ENCODE assay signal across 20 mouse cellular contexts in the genomic region with DNA sequence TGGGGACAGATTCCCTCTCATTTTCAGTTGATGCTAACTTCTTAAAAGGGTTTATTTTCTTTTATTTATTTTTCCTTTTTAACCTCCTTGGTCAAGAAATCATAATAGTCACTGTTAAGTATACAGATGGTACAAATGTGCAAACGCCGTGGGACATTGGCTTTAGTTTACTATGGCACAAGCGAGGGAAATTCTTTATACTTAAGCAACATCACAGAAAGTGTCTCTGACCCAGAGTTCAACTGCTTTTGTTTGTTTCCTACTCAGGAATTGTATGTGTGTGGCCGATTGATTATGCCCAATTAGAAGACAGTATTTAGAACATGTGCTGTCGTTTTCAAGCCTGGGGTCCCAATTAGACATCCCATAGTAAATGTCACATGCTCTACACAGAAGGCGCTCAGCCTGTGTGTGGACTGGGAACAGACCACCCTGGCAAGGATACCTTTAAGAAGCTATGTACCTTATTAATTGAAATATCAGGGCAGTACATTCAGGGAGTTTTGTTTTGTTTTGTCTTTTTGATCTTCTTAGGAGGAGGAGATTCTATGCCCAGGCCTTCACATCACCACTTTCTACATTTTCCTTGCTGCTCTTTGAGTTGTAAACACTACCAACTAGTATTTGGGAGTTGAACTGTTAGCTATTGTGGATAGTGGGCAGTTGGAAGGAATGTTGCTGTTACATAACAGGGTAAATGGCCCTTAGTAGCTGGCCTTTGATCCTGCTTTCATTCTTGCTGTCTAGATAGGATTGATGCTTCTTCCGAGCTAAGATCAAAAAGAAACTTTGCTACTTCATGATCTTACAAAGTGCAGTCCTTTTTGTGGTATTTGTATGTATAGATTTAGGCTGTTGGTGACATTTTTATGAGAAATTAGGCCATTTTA. TPM values are rescaled to one million over a fixed set of nuclear protein-coding genes. Genes with fewer than 3 reads are reported as not detected.
DNase-seq lines count a peak whose midpoint lies in the region; ATAC-seq and TF ChIP-seq lines count a peak whose summit lies in the region.
"Had no signal": no experiment of that assay in that cellular context is flagged by ENCODE, and none has a peak within 500 bp of the region (broad histone marks: within the 10 kb centered on the region; RNA-seq: fewer than 3 reads in every experiment).

No protein-coding gene starts in this region.

- WGBS in cerebellum, adult 2 months, result 74% methylated on average over 7 of the region's 7 CpGs
- WGBS in liver, postnatal 0 days (ENCODE audit: insufficient replicate concordance), result 65% methylated on average over 7 of the region's 7 CpGs
- 81% methylated on average over 7 of the region's 7 CpGs for WGBS in liver, embryonic 11.5 days

- no peak overlapping the region for H3K9ac ChIP-seq in liver, postnatal 0 days (replicated peaks)
- H3K9ac ChIP-seq in liver, embryonic 11.5 days (ENCODE audit: low read depth, low read length), result no peak overlapping the region
- H3K9ac ChIP-seq: embryonic facial prominence, embryonic 12.5 days; neural tube, embryonic 12.5 days had no signal

- no peak for TF ChIP-seq POLR2A in cerebellum, adult 2 months (IDR thresholded peaks at IDR 0.05; ENCODE audit: borderline replicate concordance, insufficient read depth, low read length)

- no peak for TF ChIP-seq EP300 in liver, postnatal 0 days (IDR thresholded peaks at IDR 0.05; ENCODE audit: low read depth)

- DNase-seq in cerebellum, adult 2 months, result no peak
- no peak for DNase-seq in cerebellum, adult 11 months
- peak; percentile 44 for DNase-seq in kidney, adult 11 months
- no peak for DNase-seq in kidney, adult 18-20 months
- DNase-seq in liver, postnatal 0 days, result no peak
- no peak for DNase-seq in liver, embryonic 11.5 days (ENCODE audit: low spot score)
- peak; percentile 24 for DNase-seq in kidney, postnatal 14 days
- no peak for DNase-seq in urinary bladder, postnatal 36 days (ENCODE audit: low spot score in 2 of 2)
- DNase-seq: adrenal gland, adult 8-10 months; left cerebral cortex, postnatal 4 days; liver; thymus, postnatal 25 days had no signal

- H3K9me3 ChIP-seq in liver, postnatal 0 days (ENCODE audit: low read length), result no peaks in the 10 kb centered on the region
- H3K9me3 ChIP-seq in liver, embryonic 11.5 days (ENCODE audit: control insufficient read depth, low read length), result no peaks in the 10 kb centered on the region
- H3K9me3 ChIP-seq: embryonic facial prominence, embryonic 12.5 days; neural tube, embryonic 12.5 days had no signal

- peaks cover 14% of the 10 kb centered on the region; the same call in 1 of the 2 replicates for H3K4me1 ChIP-seq in cerebellum, adult 2 months (ENCODE audit: control insufficient read depth, insufficient read depth, low read length)
- H3K4me1 ChIP-seq in liver, postnatal 0 days (ENCODE audit: insufficient read depth), result peaks cover 14% of the 10 kb centered on the region
- H3K4me1 ChIP-seq in liver, embryonic 11.5 days (replicated peaks; ENCODE audit: control insufficient read depth, insufficient read depth, low read length), result no peaks in the 10 kb centered on the region

- no peak overlapping the region for H3K4me3 ChIP-seq in cerebellum, adult 2 months (replicated peaks; ENCODE audit: insufficient read depth, low read depth, low read length)
- H3K4me3 ChIP-seq in liver, postnatal 0 days (ENCODE audit: low read depth, low read length), result no peak overlapping the region
- no peak overlapping the region for H3K4me3 ChIP-seq in liver, embryonic 11.5 days (ENCODE audit: low read depth, low read length)
- H3K4me3 ChIP-seq: embryonic facial prominence, embryonic 12.5 days; erythroblast, embryonic 14.5 days; left cerebral cortex, adult 2 months; neural tube, embryonic 12.5 days had no signal

- H3K4me2 ChIP-seq in liver, postnatal 0 days (ENCODE audit: low read depth, low read length), result 0 out of 2 replicates have a peak overlapping the region, but pooled peaks have one; percentile 6
- H3K4me2 ChIP-seq in liver, embryonic 11.5 days, result no peak overlapping the region
- H3K4me2 ChIP-seq: embryonic facial prominence, embryonic 12.5 days; midbrain, embryonic 11.5 days; neural tube, embryonic 12.5 days had no signal

- H3K36me3 ChIP-seq in liver, postnatal 0 days (replicated peaks; ENCODE audit: insufficient read depth, low read length), result peaks cover 6% of the 10 kb centered on the region; the same call in 1 of the 2 replicates
- H3K36me3 ChIP-seq in liver, embryonic 11.5 days (ENCODE audit: control insufficient read depth, insufficient read depth, low read length), result no peaks in the 10 kb centered on the region

- no peaks in the 10 kb centered on the region for H3K27me3 ChIP-seq in cerebellum, adult 2 months (ENCODE audit: control insufficient read depth, insufficient read depth, low read length)
- no peaks in the 10 kb centered on the region for H3K27me3 ChIP-seq in liver, postnatal 0 days (ENCODE audit: insufficient read depth, low read length)
- no peaks in the 10 kb centered on the region for H3K27me3 ChIP-seq in liver, embryonic 11.5 days (replicated peaks; ENCODE audit: control insufficient read depth, insufficient read depth, low read length)
- H3K27me3 ChIP-seq: embryonic facial prominence, embryonic 12.5 days; neural tube, embryonic 12.5 days; Patski had no signal

- ATAC-seq in liver, postnatal 0 days, result peak; percentile 47; the same call in 1 of the 2 replicates
- no peak for ATAC-seq in liver, embryonic 11.5 days (replicated peaks; ENCODE audit: low FRiP score)
- ATAC-seq: hindbrain, postnatal 0 days; intestine, postnatal 0 days; Patski had no signal

- peak overlapping the region; percentile 39; the same call in 1 of the 2 replicates for H3K27ac ChIP-seq in cerebellum, adult 2 months (ENCODE audit: insufficient read depth, low read length)
- peak overlapping the region; percentile 52; the same call in 1 of the 2 replicates for H3K27ac ChIP-seq in liver, postnatal 0 days (ENCODE audit: low read depth)
- H3K27ac ChIP-seq in liver, embryonic 11.5 days (ENCODE audit: low read depth, low read length), result no peak overlapping the region
- H3K27ac ChIP-seq: embryonic facial prominence, embryonic 12.5 days; hindbrain, postnatal 0 days; left cerebral cortex, adult 2 months; neural tube, embryonic 12.5 days had no signal

- no peak for TF ChIP-seq CTCF in cerebellum, adult 2 months (IDR thresholded peaks at IDR 0.05; ENCODE audit: borderline replicate concordance, insufficient read depth, low read depth, low read length)
- TF ChIP-seq CTCF in liver, postnatal 0 days (IDR thresholded peaks at IDR 0.05; ENCODE audit: low read depth), result no peak

RNA-seq across cellular contexts. Expression of gene Nsun6, which starts 9.8 kb away (rescaled TPM):
- 4.6 and 4.9 TPM in 2 replicates for polyA plus RNA-seq in cerebellum, adult 2 months (2012; rRNA removed)
- 3.8 and 4.6 TPM in 2 replicates for polyA plus RNA-seq in liver, postnatal 0 days (2015; fragmentation: Nextera tagmentation; extraction: Ambion mirVana)
- 7.4 and 9.3 TPM in 2 replicates for polyA plus RNA-seq in liver, embryonic 11.5 days (2014; fragmentation: Nextera tagmentation; extraction: Ambion mirVana)
- polyA plus RNA-seq: erythroblast, embryonic 14.5 days had no signal

RNA-seq across cellular contexts. Expression of gene Arl5b, which starts 15.4 kb away (rescaled TPM):
- polyA plus RNA-seq in cerebellum, adult 2 months (2012; rRNA removed), result 23.3 and 23.7 TPM in 2 replicates
- polyA plus RNA-seq in liver, postnatal 0 days (2015; fragmentation: Nextera tagmentation; extraction: Ambion mirVana), result 8.6 and 9.1 TPM in 2 replicates
- polyA plus RNA-seq in liver, embryonic 11.5 days (2014; fragmentation: Nextera tagmentation; extraction: Ambion mirVana), result 17.0 and 20.8 TPM in 2 replicates

Comparison
In these comparisons a context has a peak if more than half of its experiments do, and no peak if none do; other contexts are left out.
1. DNase-seq: peak in kidney, adult 11 months (single experiment) and kidney, postnatal 14 days (single experiment); none in cerebellum, adult 2 months (0 of 2), cerebellum, adult 11 months (single experiment), kidney, adult 18-20 months (single experiment), liver, postnatal 0 days (single experiment), liver, embryonic 11.5 days (single experiment) and urinary bladder, postnatal 36 days (0 of 2).